Mouse (Mus musculus) CD4-positive helper T cell, adult 2 months (primary cell): ENCODE results near the gene Mettl23.
A peak's percentile ranks its signal among the peaks of the same experiment; 100 is the strongest.
"Not testable (repeated sequence)": the region's sequence is repeated elsewhere in the genome, so short reads cannot be mapped to it uniquely, and the experiment has no call there.

Experiments
- DNase-seq: peaks from one replicate; pipeline ENCODE4 v3.0.0-alpha.2; 2012; ENCODE audit warnings: low read depth, missing footprints, low spot score

Mettl23 gene

GRCm38 (mm10) chr11:116818722-116819121 is 24.4 kb upstream of the Mettl23 start:
- DNase-seq, result no peak

- no peak for DNase-seq
These were observed 23.0 kb upstream of the Mettl23 start for GRCm38 (mm10) chr11:116819932-116820593.

GRCm38 (mm10) chr11:116821057-116821940 is 21.8 kb upstream of the Mettl23 start:
- no peak for DNase-seq

- DNase-seq, result no peak
These were observed 20.9 kb upstream of the Mettl23 start for GRCm38 (mm10) chr11:116822215-116822614.

GRCm38 (mm10) chr11:116822626-116823025 is 20.5 kb upstream of the Mettl23 start:
- DNase-seq, result no peak

- DNase-seq, result no peak
These were observed 19.8 kb upstream of the Mettl23 start for GRCm38 (mm10) chr11:116823255-116823654.

DNA sequence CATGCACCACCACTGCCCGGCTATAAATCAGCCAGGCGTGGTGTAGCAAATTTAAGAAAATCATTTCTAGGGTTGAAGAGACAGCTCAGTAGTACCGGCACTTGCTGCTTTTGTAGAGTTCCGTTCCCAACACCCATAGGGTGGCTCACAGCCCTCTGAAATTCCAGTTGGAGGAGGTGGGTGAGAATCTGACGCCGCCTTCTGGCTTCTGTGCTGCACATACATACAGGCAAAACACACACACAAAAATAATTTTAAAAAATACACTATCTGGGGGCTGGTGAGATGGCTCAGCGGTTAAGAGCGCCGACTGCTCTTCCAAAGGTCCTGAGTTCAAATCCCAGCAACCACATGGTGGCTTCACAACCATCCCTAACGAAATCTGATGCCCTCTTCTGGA is 19.2 kb upstream of the Mettl23 start:
- DNase-seq, result not testable (repeated sequence)

DNA sequence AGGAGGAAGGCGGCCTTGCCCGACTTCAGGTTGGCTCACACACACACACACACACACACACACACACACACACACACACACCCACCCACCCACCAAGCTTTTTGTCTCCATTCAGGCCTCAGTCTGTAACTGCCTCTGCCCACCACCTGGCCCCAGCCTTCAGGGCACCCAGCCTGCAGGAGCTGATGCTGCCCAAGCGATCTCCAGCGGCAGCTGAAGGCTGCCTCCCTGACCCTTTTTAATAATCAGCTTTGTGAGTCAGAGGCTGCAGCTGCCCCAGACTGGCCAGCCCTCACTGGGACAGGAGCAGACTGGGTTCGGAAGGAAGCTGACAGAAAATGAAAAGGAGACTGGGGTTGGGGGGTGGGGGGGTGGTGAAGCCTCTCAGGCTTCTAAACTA is 17.8 kb upstream of the Mettl23 start:
- DNase-seq, result no peak

DNA sequence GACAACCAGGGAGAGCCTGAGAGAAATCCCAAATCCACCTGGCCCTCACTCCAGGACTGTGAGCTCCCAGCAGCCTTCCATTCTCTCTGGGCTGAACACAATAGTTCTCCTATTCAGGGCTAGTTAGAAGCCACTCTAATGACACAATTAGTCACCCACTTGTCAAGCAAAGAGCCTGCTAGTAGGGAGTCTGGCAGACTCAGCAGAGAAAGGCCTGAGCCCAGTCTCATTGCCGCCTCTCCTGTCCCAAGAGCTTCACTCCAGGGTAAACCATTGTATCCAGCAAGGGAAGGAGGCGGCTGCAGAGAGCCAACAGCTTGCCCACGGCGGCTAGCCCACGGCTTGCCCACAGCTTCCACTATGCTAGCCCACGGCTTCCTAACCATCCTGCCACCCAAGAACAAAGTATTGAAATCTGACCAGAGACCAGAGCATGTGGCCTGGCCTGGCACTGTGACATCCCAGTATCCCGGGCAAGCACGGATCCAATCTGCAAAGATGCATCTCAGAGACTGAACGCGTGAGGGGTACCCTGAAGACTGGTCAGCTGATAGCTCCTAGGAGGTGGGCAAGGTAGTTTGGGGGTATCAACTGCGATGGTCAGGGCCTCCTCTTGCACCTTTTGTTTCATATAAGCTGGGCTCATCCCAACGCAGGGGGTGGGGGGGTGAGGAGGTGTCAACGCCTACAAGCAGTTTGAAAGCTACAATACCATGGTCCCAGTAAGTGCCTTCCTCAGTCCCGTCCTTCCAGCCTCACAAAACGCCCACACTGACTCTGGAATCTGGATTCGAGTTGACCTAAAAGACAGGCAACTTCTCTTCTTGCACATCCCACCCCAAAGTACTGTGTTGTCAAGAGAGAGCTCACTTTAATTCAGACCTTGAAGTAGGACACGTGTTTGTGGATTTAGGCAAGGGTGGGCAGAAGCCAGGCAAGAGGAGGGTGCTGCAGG is 16.3 kb upstream of the Mettl23 start:
- no peak for DNase-seq

- peak; percentile 37 for DNase-seq
These were observed 15.4 kb upstream of the Mettl23 start, which contains the start of gene Mxra7 for GRCm38 (mm10) chr11:116827534-116828165. TSS of gene Mxra7 (minus strand) at chr11:116828046.

- DNase-seq, result no peak
These were observed 10.8 kb upstream of the Mettl23 start for GRCm38 (mm10) chr11:116832172-116832685.

DNA sequence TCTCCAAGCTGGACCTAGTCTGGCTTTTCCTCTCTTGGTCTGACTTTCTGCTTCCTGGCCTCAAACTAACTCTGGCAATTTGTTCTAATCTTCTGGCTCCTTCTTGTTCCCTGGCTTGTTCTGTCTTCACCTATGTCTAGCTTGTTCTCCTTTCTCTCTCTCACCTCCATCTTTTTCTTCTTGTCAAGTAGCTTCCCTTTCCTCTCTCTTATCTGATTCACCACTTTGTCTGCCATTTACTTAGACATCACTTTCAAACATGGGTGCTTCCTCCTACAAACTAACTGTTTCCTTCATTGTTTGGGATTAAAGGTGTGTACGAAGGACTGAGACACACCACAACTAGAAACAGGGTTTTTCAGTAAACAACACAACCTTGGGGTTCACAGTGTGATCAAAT is 8.1 kb upstream of the Mettl23 start:
- no peak for DNase-seq

DNA sequence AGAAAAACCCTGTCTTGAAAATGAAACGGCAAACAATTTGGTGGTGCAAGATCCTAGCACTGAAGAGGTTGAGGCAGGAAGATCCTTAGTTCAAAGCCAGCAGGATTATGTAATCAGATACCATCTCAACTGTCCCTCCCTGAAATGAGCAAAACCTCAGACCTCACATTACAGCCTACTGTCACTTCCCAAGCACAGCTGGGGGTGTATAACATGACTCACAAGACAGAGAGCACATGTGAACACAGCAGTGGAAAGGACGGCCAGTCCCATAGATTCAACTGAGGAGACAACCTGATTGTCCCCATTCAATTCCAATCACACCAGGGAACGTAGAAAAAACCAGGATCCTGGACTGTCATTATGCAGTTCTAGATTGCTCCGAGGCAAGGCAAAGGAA is 6.8 kb upstream of the Mettl23 start:
- no peak for DNase-seq

GRCm38 (mm10) chr11:116837441-116837840 is 5.6 kb upstream of the Mettl23 start:
- DNase-seq, result no peak

- DNase-seq, result no peak
These were observed 4.1 kb upstream of the Mettl23 start for GRCm38 (mm10) chr11:116838936-116839335.

DNA sequence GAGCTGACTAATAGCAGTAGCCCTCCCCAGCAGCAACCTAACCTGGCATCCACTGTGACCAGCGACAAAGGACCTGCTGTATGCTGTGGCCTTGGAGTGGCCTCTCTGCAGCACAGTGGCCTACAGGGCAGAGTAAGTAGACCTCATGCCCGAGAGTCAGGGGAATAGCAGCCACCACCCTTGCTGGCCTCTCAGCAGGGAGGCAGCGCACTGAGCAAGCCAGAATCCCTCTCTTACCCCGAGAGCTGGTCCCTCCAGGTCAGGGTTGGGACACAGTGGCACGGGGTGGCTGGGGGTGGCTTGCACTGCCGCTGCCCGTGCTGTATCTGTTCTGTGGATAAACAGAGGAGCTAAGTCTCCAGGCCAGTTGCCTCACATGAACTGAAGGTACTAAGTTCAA is 3.5 kb upstream of the Mettl23 start:
- DNase-seq, result no peak

- DNase-seq, result no peak
These were observed 2.3 kb upstream of the Mettl23 start for GRCm38 (mm10) chr11:116840748-116841147.

- DNase-seq, result peak; percentile 86
These were observed 382 bp upstream of the Mettl23 start for GRCm38 (mm10) chr11:116842531-116843260.

DNA sequence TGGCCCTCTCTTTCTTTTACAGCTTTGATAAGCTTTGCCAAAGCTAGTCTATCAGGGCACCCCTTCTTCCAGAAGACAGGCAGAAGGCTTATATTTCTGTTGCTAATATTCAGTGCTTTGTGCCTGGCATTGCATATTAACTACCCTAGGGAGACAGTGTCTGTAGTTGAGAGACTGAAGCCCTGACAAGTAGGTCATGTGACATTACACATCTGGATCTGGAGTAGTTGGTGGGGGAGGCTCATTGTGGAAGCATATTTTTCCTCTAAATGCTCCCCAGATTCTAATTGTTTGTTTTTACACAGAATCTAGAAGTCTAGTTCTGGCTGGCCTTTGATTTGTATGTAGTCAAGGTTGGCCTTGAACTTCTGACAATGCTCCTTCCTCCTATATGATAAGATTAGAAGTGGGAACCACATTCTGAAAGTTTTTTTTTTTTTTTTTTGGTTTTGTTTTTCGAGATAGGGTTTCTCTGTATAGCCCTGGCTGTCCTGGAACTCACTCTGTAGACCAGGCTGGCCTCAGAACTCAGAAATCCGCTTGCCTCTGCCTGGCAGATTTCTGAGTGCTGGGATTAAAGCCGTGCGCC is 3.6 kb downstream of the Mettl23 start:
- DNase-seq, result no peak
